Mouse (Mus musculus): ENCODE data around the gene Adgrv1. TPM values are rescaled to one million over a fixed set of nuclear protein-coding genes. Genes with fewer than 3 reads are reported as not detected.
"Not testable (repeated sequence)": the region's sequence is repeated elsewhere in the genome, so short reads cannot be mapped to it uniquely, and the experiment has no call there.

Adgrv1 gene
- 7.3 and 9.8 TPM in 2 replicates for polyA plus RNA-seq (2015; fragmentation: Nextera tagmentation; extraction: Ambion mirVana)

DNA sequence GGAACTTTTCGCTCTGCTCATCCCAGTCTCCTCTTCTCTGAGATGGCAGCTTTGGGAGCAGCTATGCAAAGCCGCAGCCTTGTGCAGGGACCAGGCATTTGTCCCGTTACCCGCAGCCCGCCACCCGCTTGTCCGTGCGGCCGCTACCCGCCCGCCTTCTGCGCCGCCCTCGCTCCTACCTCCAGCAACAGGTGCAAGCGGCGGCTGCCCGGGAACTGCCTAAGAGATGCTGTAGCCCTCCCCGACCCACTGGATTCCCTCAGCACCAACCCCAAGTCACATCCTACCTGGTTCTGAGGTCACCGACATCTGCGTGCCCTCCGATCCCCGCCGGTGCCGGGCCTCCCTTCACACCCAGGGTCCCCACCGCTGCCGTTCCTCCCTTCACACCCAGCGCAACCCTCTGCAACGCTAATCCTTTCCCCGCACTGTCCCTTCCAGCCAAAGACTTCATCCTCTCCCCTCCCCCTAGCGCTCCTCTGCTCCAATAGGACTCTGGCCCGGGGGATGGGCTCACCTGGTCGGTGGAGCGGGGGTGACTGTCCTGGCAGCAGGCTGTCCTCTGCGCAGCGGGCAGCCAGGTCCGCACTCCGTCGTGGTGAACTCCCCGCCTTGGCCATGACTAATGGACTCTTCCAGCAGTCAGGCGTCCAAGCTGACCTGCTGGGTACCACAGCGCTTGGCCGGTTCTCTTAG is at the start of gene Adgrv1:
Gene Adgrv1 (minus strand): TSS at position 435 of the 696 bp plus-strand sequence.
- peak within 1 kb of the TSS; percentile 63 for H3K4me3 ChIP-seq (replicated peaks)
- H3K27ac ChIP-seq (replicated peaks), result 0 out of 2 replicates have a peak within 1 kb of the TSS, but pooled peaks have one; percentile 33
- under 1% methylated on average over 42 of the region's 42 CpGs for WGBS
- ATAC-seq (ENCODE audit: low FRiP score), result peak; percentile 99
- H3K27me3 ChIP-seq (replicated peaks), result peaks cover 4% of the 10 kb centered on the region; the same call in 1 of the 2 replicates
- H3K9me3 ChIP-seq (replicated peaks), result no peaks in the 10 kb centered on the region
- peak within 1 kb of the TSS; percentile 53 for H3K9ac ChIP-seq (replicated peaks)
- peak within 1 kb of the TSS; percentile 98 for H3K4me2 ChIP-seq
- H3K4me1 ChIP-seq, result peaks cover 12% of the 10 kb centered on the region
- H3K36me3 ChIP-seq, result no peaks in the 10 kb centered on the region

DNA sequence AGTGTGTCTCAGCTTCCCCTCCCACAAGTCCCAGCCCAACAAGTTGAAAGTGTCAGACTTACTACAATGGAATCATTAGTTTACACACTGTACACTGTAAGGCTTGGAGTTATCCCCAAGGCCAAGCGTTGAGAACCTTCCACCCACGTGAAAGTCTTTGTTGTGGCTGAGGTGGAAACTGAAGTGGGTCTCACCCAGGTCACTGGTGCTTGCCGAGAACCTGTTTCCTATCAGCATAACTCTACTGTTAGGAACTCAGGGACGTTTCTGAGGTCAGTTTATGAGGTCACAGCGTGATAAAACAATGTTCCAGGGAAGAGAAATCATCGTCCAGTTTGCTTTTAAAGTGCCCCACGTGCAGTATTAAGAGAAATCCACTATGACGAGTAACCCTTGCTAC is 42.4 kb upstream of the Adgrv1 start:
- Histone ChIP-seq H3K9me3 (replicated peaks) (no peaks in the 10 kb centered on the region), H3K4me3 (replicated peaks) (no peak overlapping the region), H3K36me3 (peaks cover 27% of the 10 kb centered on the region; the same call in 1 of the 2 replicates), H3K4me2 (no peak overlapping the region), H3K9ac (replicated peaks) (no peak overlapping the region), H3K27ac (replicated peaks) (no peak overlapping the region), H3K4me1 (no peaks in the 10 kb centered on the region), H3K27me3 (replicated peaks) (no peaks in the 10 kb centered on the region)
- WGBS, result 91% methylated on average over 8 of the region's 8 CpGs
- ATAC-seq (ENCODE audit: low FRiP score), result no peak

DNA sequence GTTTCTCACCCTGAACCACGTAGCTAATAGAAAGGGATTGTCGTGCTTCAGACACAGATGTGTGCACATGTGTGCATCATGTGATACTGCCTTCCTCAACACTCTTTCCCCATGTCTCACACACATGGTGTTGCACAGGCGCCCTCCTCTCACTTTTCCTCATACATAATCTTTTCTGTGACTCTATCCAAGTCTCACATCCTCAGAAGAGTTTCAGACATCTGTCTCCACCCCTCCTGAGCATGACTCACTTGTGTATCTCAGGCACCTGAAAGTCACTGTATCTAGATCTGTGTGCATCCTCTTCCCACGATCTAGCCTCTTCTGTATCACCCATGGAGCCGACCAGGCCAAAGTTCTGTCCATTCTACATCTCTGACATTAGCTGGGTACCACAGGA is 34.8 kb upstream of the Adgrv1 start:
- 92% methylated on average over 5 of the region's 5 CpGs for WGBS
- no peak for ATAC-seq (ENCODE audit: low FRiP score)
- Histone ChIP-seq H3K36me3 (peaks cover 48% of the 10 kb centered on the region), H3K27ac (replicated peaks) (no peak overlapping the region), H3K9me3 (replicated peaks) (no peaks in the 10 kb centered on the region), H3K4me2 (no peak overlapping the region), H3K9ac (replicated peaks) (no peak overlapping the region), H3K27me3 (replicated peaks) (no peaks in the 10 kb centered on the region), H3K4me3 (replicated peaks) (no peak overlapping the region), H3K4me1 (no peaks in the 10 kb centered on the region; the same call in 1 of the 2 replicates)

DNA sequence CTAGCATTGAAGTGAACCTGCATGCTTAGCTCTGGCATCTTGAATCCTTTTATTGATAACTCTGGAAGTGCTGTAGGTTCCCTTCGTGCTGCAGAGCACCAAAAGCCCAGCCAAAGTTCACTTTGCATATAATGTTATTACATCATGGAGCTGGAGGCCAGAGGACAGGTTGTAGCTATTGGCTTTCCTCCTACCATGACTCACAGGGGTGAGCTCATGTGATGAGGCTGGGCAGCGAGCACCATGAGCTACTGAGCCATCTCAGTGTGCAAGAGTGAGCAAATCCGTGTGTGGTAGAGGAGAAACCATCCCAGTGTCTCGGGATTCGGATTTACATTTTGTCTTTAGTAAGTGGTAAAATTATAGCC is 31.4 kb upstream of the Adgrv1 start:
- 92% methylated on average over 5 of the region's 5 CpGs for WGBS
- Histone ChIP-seq H3K4me1 (peaks cover 8% of the 10 kb centered on the region), H3K9me3 (replicated peaks) (no peaks in the 10 kb centered on the region), H3K9ac (replicated peaks) (no peak overlapping the region), H3K4me2 (no peak overlapping the region), H3K27ac (replicated peaks) (no peak overlapping the region), H3K4me3 (replicated peaks) (no peak overlapping the region), H3K36me3 (peaks cover 39% of the 10 kb centered on the region), H3K27me3 (replicated peaks) (no peaks in the 10 kb centered on the region)
- no peak for ATAC-seq (ENCODE audit: low FRiP score)

DNA sequence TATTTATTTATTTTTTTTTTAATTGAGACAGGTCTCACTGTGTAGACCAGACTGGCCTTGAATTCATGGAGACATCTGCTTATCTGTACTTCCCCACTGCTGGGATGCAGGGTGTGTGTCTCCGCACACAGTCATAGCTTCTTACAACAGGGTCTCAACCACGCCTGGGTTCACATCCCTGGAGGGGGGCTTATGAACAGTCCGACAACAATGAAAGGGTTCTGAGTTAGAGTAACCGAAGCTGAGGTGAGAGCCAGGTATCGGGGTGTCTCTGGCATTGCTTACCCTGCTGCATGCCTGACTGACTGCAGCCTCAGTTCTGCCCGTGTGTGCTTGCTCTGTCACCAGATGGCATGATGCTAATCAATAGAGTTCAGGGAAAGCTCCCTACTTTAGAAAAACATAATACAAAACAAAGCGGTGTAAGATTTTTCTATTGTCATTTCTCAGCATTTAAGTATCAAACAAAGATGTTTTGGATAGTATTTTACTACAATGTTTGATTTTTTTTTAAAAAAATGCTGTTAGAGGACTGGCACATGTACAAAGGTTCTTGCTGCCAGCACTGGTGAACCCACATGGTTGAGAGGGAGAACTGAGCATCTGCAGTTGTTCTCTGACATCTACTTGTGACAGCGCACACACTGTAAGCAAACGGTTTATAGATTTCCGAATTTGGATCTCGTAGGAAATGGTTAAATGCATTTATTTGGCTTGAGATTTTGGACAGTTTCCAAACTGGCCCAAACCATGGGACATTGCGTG is 30.8 kb upstream of the Adgrv1 start:
- Histone ChIP-seq H3K4me3 (replicated peaks) (no peak overlapping the region), H3K9ac (replicated peaks) (no peak overlapping the region), H3K36me3 (peaks cover 33% of the 10 kb centered on the region), H3K4me1 (peaks cover 14% of the 10 kb centered on the region), H3K4me2 (no peak overlapping the region), H3K9me3 (replicated peaks) (no peaks in the 10 kb centered on the region), H3K27ac (replicated peaks) (no peak overlapping the region), H3K27me3 (replicated peaks) (no peaks in the 10 kb centered on the region)
- WGBS, result 84% methylated on average over 12 of the region's 12 CpGs
- ATAC-seq (ENCODE audit: low FRiP score), result no peak; the same call in 1 of the 2 replicates

DNA sequence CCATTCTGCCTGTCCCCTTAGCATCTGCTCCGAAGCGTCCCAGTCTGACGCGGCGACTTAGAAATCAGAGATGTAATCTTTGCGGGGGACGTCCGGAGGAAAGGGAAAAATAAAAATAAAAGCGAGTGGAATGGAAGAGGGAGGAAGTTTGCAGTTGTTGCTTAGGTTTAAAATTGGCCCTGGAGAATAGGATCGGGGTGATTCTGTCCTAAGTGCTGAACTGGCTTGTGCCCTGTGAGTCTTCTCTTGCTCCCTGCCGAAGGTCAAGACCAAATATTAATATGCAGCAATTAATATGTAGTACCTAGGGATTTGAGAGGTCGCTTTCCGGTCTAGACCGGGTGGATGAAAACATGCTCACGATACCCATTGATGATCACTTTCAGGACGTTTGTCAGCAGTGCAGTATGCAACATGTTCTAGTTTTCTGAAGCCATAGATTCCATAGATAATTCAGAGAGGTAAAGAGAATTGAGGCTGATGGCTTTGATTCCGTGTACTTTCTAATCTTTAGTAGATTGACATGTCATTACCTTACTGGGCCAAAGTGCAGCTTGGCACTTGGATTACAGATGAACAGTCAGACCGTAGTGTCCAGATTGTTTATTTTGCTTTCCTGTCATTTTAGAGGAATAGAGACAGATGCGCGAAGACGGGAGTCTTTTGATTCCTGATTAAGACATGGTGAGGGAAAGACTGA is 25.2 kb upstream of the Adgrv1 start:
- H3K9ac ChIP-seq (replicated peaks), result peak overlapping the region; percentile 90
- peak overlapping the region; percentile 90 for H3K27ac ChIP-seq (replicated peaks)
- H3K27me3 ChIP-seq (replicated peaks), result no peaks in the 10 kb centered on the region
- no peaks in the 10 kb centered on the region for H3K36me3 ChIP-seq
- WGBS, result 8% methylated on average over 21 of the region's 21 CpGs
- ATAC-seq (ENCODE audit: low FRiP score), result peak; percentile 25
- H3K4me1 ChIP-seq, result peaks cover 26% of the 10 kb centered on the region
- H3K9me3 ChIP-seq (replicated peaks), result no peaks in the 10 kb centered on the region
- peak overlapping the region; percentile 65 for H3K4me2 ChIP-seq
- peak overlapping the region; percentile 75 for H3K4me3 ChIP-seq (replicated peaks)

DNA sequence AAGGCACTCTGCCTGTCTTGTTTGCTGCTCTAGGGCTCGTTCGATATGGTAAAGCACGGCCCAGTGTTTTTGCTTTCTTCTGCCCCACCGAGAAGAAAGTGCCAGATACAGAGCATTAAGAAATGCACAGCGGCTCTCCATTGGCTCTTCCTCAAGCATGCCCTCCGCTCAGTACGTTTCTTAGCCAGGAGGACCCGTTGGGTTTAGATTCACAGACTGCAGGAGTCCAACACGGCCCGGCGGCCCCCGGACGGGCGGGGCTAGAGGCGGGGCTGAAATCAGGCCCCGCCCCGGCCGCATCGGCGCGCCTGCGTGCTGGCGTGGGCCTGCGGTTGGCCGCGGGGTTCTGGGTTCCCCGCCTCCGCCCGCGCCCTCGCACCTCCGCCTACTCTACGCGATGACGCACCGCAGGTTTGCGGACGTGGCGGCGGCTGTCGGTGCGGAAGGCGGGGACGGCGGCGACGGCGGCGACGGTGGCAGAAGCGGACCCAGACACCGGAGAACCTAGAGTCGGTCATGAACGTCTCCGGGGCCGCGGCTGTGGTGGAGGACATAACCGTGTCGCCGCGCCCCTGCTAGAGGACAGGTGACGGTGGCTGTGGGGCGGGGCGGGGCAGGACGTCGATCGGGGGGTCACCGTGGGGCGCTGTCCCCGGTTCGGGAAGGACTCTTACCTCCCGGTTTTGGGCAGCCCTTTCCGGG is 24.5 kb upstream of the Adgrv1 start, which contains the start of gene Lysmd3:
Gene Lysmd3 (plus strand): TSS at position 313 of the 702 bp plus-strand sequence.
- ATAC-seq (ENCODE audit: low FRiP score), result peak; percentile 100
- H3K4me1 ChIP-seq, result peaks cover 26% of the 10 kb centered on the region
- 1% methylated on average over 55 of the region's 73 CpGs for WGBS
- peak within 1 kb of the TSS; percentile 90 for H3K9ac ChIP-seq (replicated peaks)
- peak within 1 kb of the TSS; percentile 65 for H3K4me2 ChIP-seq
- H3K27me3 ChIP-seq (replicated peaks), result no peaks in the 10 kb centered on the region
- no peaks in the 10 kb centered on the region for H3K36me3 ChIP-seq
- peak within 1 kb of the TSS; percentile 90 for H3K27ac ChIP-seq (replicated peaks)
- no peaks in the 10 kb centered on the region for H3K9me3 ChIP-seq (replicated peaks)
- peak within 1 kb of the TSS; percentile 75 for H3K4me3 ChIP-seq (replicated peaks)

DNA sequence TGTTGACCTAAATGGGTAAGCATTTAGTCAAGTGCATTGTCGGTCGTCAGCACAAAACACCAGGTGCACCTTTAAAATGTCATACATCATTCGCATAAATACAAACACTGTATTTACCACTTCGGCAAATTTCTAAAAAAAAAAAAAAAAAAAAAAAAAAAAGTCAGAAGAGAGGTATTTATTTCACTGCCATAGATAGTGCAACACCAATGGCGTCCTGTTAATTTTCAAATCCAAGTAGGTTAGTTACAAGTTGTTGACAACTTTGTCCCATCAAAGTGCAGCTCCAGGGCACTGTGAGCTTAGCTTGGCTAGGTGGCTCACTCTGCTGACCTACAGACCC is 24.0 kb upstream of the Adgrv1 start:
- H3K9ac ChIP-seq (replicated peaks), result peak overlapping the region; percentile 62
- H3K27me3 ChIP-seq (replicated peaks), result no peaks in the 10 kb centered on the region
- peak overlapping the region; percentile 65 for H3K4me2 ChIP-seq
- H3K4me3 ChIP-seq (replicated peaks), result peak overlapping the region; percentile 75
- H3K27ac ChIP-seq (replicated peaks), result peak overlapping the region; percentile 90
- no peaks in the 10 kb centered on the region for H3K36me3 ChIP-seq
- H3K9me3 ChIP-seq (replicated peaks), result no peaks in the 10 kb centered on the region
- no peak for ATAC-seq (ENCODE audit: low FRiP score)
- H3K4me1 ChIP-seq, result peaks cover 26% of the 10 kb centered on the region
- 5% methylated on average over 5 of the region's 5 CpGs for WGBS

DNA sequence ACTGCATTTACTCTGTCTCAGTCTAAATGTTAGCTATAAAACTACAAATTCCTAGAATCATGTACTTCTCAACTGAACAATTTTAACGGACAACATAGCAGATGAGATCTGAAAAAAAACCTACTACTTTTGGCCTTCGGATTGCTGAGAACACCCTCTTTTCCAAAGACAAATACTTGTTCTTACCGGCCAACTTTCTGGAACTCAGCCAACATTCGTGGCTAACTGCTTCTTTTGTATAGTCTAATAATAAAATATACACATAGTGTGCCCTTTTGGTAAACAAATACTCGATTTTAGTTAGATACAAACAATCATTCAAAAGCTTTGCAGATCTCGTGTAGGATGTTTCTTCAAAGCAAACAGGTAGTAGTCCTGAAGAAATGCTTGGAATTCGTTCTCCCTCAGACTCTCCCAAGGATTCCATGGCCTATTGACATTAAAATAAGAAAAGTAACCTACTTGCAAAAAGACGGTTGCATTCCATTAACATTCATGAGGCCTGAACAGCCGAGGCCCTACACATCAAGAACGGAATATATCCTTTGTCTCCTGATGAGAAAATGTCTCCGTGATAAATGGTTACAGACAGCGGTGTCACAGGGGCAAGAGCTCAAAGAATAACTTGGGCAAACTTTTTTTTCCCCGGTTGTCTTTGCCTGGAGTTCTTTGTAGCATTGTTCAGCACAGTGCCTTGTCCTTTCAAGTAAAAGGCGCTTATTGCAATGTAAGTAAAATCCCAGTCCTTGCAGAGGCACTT is 23.3 kb upstream of the Adgrv1 start:
- Histone ChIP-seq H3K9me3 (replicated peaks) (no peaks in the 10 kb centered on the region), H3K4me3 (replicated peaks) (peak overlapping the region; percentile 75), H3K4me2 (peak overlapping the region; percentile 65), H3K27me3 (replicated peaks) (no peaks in the 10 kb centered on the region), H3K36me3 (no peaks in the 10 kb centered on the region), H3K27ac (replicated peaks) (no peak overlapping the region), H3K9ac (replicated peaks) (no peak overlapping the region), H3K4me1 (peaks cover 26% of the 10 kb centered on the region)
- 7% methylated on average over 14 of the region's 14 CpGs for WGBS
- ATAC-seq (ENCODE audit: low FRiP score), result no peak

DNA sequence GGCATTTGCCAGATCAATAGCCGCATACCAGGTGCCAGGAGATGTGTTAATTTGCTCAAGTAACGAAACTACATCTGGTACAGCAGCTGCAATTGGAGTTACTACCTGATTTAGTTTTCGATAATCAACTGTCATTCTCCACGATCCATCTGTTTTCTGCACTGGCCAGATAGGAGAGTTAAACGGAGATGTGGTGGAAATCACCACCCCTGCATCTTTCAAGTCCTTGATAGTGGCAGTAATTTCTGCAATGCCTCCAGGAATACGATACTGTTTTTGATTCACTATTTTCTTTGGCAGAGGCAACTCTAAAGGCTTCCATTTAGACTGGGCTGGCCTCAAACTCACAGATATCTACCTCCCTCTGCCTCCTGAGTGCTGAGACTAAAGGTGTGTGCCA is 17.4 kb upstream of the Adgrv1 start:
- WGBS, result 82% methylated on average over 5 of the region's 6 CpGs
- ATAC-seq (ENCODE audit: low FRiP score); H3K4me3 ChIP-seq (replicated peaks); H3K36me3 ChIP-seq; H3K4me1 ChIP-seq; H3K9ac ChIP-seq (replicated peaks); H3K9me3 ChIP-seq (replicated peaks); H3K27me3 ChIP-seq (replicated peaks); H3K4me2 ChIP-seq; H3K27ac ChIP-seq (replicated peaks): not testable (repeated sequence)

DNA sequence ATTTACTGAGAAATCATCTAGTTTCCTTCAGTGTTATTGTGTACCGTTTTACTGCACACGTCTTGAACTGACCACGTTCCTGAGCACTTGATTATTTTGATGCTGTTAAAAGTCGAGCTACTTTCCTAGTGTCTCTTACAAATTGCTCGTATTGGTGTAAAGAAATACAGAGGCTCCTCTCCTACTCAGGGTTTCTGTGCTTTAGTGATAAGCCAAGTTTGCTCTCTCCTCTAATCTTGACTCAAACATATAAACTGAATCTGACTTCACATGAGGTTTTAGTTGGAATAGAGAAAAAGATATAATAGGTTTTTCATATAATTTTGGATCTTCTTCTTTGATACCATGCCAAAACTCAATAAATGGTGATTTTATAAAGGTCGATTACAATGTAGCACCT is 13.4 kb upstream of the Adgrv1 start:
- WGBS, result 88% methylated on average over 6 of the region's 6 CpGs
- no peak overlapping the region for H3K27ac ChIP-seq (replicated peaks)
- peaks cover 3% of the 10 kb centered on the region; the same call in 1 of the 2 replicates for H3K4me1 ChIP-seq
- H3K9me3 ChIP-seq (replicated peaks), result no peaks in the 10 kb centered on the region
- H3K4me3 ChIP-seq (replicated peaks), result no peak overlapping the region
- no peak for ATAC-seq (ENCODE audit: low FRiP score)
- H3K9ac ChIP-seq (replicated peaks), result no peak overlapping the region
- no peak overlapping the region for H3K4me2 ChIP-seq
- no peaks in the 10 kb centered on the region for H3K27me3 ChIP-seq (replicated peaks)
- H3K36me3 ChIP-seq, result no peaks in the 10 kb centered on the region
